Mouse (Mus musculus): ENCODE data around the gene Ntf3. TPM values are rescaled to one million over a fixed set of nuclear protein-coding genes. Genes with fewer than 3 reads are reported as not detected.

Ntf3 gene
- 1.0 and 1.5 TPM in 2 replicates for polyA plus RNA-seq (2015; fragmentation: Nextera tagmentation; extraction: Ambion mirVana)

DNA sequence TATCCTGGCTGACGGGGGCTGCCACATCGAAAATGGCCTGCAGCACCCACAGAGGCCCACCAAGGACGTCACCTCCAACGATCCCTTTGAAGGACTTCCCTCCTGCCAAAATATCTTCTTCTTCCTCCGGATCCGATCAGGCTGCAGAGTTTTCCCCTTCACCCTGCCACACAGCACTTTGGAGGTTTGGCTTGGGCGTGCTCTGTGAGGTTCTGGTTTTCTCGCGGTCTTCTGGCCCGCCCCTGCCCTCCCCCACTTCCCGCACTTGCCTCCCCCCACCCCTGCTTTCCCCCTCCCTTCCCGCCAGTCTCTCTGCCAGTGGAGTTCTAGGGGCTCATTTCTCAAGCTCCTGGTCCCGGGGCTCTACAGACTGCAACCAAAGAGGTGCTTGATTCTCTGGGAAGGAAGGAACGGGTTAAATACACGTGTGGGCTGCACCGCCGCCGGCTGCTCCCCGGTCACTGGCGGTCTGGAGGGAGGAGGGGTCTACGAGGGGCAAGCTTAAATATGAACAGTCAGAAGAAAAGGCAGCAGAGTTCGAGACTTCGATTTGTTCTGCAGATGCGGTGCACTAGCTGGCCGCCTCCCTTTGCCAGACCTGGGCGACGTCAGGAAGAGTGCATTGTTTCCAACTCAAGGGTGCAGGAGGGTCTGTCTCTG, at the start of gene Ntf3:
Gene Ntf3, minus strand, starts transcription at position 363 of the 660 bp plus-strand sequence.
- H3K9me3 ChIP-seq, result no peaks in the 10 kb centered on the region
- H3K9ac ChIP-seq (replicated peaks), result peak within 1 kb of the TSS; percentile 54; the same call in 1 of the 2 replicates
- peaks cover 52% of the 10 kb centered on the region for H3K4me1 ChIP-seq (replicated peaks)
- peak within 1 kb of the TSS; percentile 35 for H3K4me3 ChIP-seq (replicated peaks)
- whole genome bisulfite sequencing, result under 1% methylated on average over 25 of the region's 27 CpGs
- H3K4me2 ChIP-seq (replicated peaks), result peak within 1 kb of the TSS; percentile 62
- peaks cover 60% of the 10 kb centered on the region for H3K27me3 ChIP-seq
- ATAC-seq, result peak; percentile 15; the same call in 1 of the 2 replicates
- no peaks in the 10 kb centered on the region for H3K36me3 ChIP-seq
- no peak within 1 kb of the TSS for H3K27ac ChIP-seq

- H3K4me2 ChIP-seq (replicated peaks), result no peak overlapping the region
- ATAC-seq, result no peak
- WGBS, result 85% methylated on average over 5 of the region's 5 CpGs
- no peaks in the 10 kb centered on the region for H3K27me3 ChIP-seq
- H3K4me3 ChIP-seq (replicated peaks), result no peak overlapping the region
- no peak overlapping the region for H3K9ac ChIP-seq (replicated peaks)
- no peaks in the 10 kb centered on the region for H3K36me3 ChIP-seq
- H3K27ac ChIP-seq, result no peak overlapping the region
- H3K4me1 ChIP-seq (replicated peaks), result no peaks in the 10 kb centered on the region
- no peaks in the 10 kb centered on the region for H3K9me3 ChIP-seq
Observed at GRCm38 (mm10) chr6:126213330-126213729, 46.6 kb upstream of the Ntf3 start.

DNA sequence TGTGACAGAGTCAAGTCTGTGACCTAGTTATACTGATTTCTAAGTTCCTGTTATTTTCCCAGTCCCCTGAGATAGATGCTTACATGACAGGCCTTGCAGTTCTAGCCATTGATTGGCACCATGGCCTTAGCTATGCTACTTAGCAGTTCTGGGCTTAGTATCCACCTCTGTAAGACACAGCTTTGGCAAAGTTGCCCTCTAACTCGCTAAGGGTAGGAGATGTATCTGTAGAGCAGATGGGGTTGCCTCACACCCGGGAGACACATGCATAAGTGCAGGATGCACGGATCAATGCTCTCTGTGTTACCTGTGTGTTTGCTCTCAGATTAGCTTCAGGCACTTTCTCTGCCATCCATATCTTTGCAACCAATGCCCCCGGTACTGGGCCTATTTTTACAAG, 36.7 kb upstream of the Ntf3 start:
- Histone ChIP-seq H3K4me3 (replicated peaks) (no peak overlapping the region), H3K9me3 (no peaks in the 10 kb centered on the region), H3K36me3 (no peaks in the 10 kb centered on the region), H3K27me3 (no peaks in the 10 kb centered on the region), H3K27ac (no peak overlapping the region), H3K4me2 (replicated peaks) (no peak overlapping the region), H3K4me1 (replicated peaks) (no peaks in the 10 kb centered on the region), H3K9ac (replicated peaks) (no peak overlapping the region)
- ATAC-seq, result no peak
- 88% methylated on average over 4 of the region's 4 CpGs for WGBS

DNA sequence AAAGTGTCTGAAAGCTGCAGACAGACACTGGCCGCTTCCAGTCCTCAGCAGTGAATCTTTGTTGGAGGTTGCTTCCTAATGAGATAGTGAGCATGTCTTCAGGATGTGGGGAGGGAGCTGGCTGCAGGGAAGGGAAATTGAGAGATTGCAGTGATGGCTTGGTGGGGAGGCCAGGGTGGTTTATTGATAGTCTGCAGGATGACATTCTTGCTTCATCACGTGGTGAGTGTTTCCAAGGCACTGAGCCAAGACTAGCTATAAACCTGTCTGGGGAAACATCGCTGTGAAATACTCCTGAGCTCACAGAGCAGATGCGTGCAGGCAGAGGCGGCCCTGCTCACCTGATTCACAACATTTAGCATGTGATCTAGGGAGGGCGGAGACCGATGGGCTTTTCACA, 36.2 kb upstream of the Ntf3 start:
- Histone ChIP-seq H3K4me1 (replicated peaks) (no peaks in the 10 kb centered on the region), H3K36me3 (no peaks in the 10 kb centered on the region), H3K4me3 (replicated peaks) (no peak overlapping the region), H3K27ac (no peak overlapping the region), H3K9ac (replicated peaks) (no peak overlapping the region), H3K4me2 (replicated peaks) (no peak overlapping the region), H3K9me3 (no peaks in the 10 kb centered on the region), H3K27me3 (no peaks in the 10 kb centered on the region)
- WGBS, result 78% methylated on average over 7 of the region's 7 CpGs
- no peak for ATAC-seq

DNA sequence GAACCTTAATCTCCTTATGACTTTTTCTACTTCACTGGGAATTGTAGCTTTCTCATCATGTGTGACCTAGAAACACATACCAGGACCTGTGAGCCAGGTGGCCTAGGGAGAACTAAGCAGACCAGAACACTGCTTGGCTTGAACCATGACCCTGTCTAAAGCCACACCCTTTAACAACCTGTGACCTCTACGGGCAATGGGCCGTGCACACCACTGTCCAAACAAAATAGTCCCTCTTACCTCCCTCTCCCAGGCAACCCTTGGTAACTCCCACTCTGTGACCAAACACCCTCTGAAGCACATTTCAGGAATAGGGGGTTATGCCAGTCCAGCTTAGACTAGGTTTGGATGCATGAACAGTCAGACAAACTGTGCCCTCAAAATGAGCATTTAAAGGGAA, 35.0 kb upstream of the Ntf3 start:
- Histone ChIP-seq H3K27ac (no peak overlapping the region), H3K4me2 (replicated peaks) (no peak overlapping the region), H3K9ac (replicated peaks) (no peak overlapping the region), H3K9me3 (no peaks in the 10 kb centered on the region), H3K4me3 (replicated peaks) (no peak overlapping the region), H3K4me1 (replicated peaks) (no peaks in the 10 kb centered on the region), H3K27me3 (no peaks in the 10 kb centered on the region), H3K36me3 (no peaks in the 10 kb centered on the region)
- ATAC-seq, result no peak
- WGBS, result 84% methylated on average over 2 of the region's 2 CpGs

DNA sequence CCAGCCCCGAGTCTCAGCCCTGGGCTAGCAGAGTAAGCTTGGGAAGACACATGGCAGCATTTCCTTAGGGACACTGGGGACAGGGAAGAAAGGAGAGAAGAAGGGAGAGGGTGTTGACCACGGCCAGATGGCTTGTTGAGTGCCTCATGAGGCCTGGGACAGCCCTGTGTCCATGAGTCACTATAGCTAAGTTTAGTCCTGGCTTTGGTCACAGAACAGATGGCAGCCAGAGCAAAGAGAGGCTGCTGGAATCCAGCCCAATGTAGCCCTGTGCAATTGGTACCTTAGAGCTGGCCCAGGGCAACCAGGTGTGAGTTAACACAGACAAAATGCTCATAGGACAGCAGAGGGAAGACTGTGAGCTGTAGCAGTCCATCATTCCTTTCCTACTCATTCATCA, 33.2 kb upstream of the Ntf3 start:
- no peak for ATAC-seq
- Histone ChIP-seq H3K4me2 (replicated peaks) (no peak overlapping the region), H3K9me3 (no peaks in the 10 kb centered on the region), H3K9ac (replicated peaks) (no peak overlapping the region), H3K4me1 (replicated peaks) (no peaks in the 10 kb centered on the region), H3K36me3 (no peaks in the 10 kb centered on the region), H3K27me3 (no peaks in the 10 kb centered on the region), H3K4me3 (replicated peaks) (no peak overlapping the region), H3K27ac (no peak overlapping the region)
- WGBS, result 74% methylated on average over 2 of the region's 2 CpGs

DNA sequence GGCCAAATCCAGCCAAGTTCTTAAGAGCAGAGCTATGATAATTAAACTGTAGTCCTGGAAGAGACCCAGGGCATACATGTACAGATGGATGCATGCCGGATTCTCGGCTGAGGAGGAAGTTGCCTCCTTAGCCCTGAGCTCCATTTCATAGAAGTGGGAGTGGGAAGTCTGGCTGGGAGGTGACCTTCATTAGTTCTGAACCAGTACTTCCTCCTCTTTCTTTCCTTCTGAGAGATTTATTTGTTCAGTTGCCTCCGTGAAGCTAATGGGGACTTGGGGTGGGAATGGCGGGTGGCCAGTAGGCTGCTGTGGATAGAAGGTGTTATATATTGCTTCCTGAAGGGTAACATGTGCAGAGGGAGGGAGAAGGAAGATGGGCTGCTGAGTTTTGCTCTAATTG, 28.1 kb upstream of the Ntf3 start:
- H3K9ac ChIP-seq (replicated peaks), result no peak overlapping the region
- no peak overlapping the region for H3K27ac ChIP-seq
- WGBS, result 88% methylated on average over 4 of the region's 4 CpGs
- no peaks in the 10 kb centered on the region for H3K36me3 ChIP-seq
- no peaks in the 10 kb centered on the region for H3K9me3 ChIP-seq
- H3K27me3 ChIP-seq, result no peaks in the 10 kb centered on the region
- no peak overlapping the region for H3K4me2 ChIP-seq (replicated peaks)
- no peaks in the 10 kb centered on the region for H3K4me1 ChIP-seq (replicated peaks)
- H3K4me3 ChIP-seq (replicated peaks), result no peak overlapping the region
- no peak for ATAC-seq

DNA sequence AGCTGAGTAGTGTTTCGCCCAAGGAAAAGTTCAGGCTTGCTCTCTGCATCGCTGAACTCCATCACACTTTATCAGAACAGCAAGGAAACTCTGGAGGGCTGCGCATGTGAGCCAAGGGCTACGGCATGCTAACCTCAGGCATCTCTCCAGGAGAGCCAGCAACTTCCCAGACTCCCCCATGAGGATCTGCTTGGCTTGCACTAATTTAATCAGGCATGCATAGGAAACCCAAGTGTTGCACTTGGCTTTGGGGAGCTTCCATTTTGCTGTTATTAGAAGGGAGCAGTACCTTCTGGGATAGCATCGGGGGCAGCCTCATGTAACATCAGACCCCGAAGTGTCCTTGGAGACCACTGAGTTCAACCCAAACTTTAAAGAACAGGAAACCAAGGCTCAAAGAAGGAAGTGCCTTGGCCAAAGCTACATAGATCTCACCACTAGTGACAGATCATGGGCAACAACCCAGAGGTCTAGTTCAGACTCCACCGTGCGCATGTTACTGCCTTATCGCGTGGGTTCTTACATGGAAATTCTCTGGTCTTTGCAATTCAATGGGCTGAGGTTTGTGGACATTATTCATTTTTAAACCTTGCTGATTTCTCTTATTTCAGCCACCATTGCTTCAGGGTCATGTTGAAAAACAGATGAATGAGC, 23.6 kb upstream of the Ntf3 start:
- no peak overlapping the region for H3K4me2 ChIP-seq (replicated peaks)
- no peak overlapping the region for H3K4me3 ChIP-seq (replicated peaks)
- ATAC-seq, result no peak
- WGBS, result 93% methylated on average over 10 of the region's 10 CpGs
- no peaks in the 10 kb centered on the region for H3K36me3 ChIP-seq
- H3K9me3 ChIP-seq, result no peaks in the 10 kb centered on the region
- H3K27me3 ChIP-seq, result no peaks in the 10 kb centered on the region
- no peak overlapping the region for H3K9ac ChIP-seq (replicated peaks)
- H3K27ac ChIP-seq, result no peak overlapping the region
- no peaks in the 10 kb centered on the region for H3K4me1 ChIP-seq (replicated peaks)

GRCm38 (mm10) chr6:126187400-126187799, 20.7 kb upstream of the Ntf3 start:
- ATAC-seq, result no peak
- Histone ChIP-seq H3K36me3 (no peaks in the 10 kb centered on the region), H3K4me2 (replicated peaks) (no peak overlapping the region), H3K9me3 (no peaks in the 10 kb centered on the region), H3K4me3 (replicated peaks) (no peak overlapping the region), H3K27ac (no peak overlapping the region), H3K27me3 (no peaks in the 10 kb centered on the region), H3K4me1 (replicated peaks) (no peaks in the 10 kb centered on the region), H3K9ac (replicated peaks) (no peak overlapping the region)
- WGBS, result 61% methylated on average over 8 of the region's 8 CpGs

GRCm38 (mm10) chr6:126186116-126186515, 19.4 kb upstream of the Ntf3 start:
- Histone ChIP-seq H3K4me3 (replicated peaks) (no peak overlapping the region), H3K27ac (no peak overlapping the region), H3K4me2 (replicated peaks) (no peak overlapping the region), H3K36me3 (no peaks in the 10 kb centered on the region), H3K9me3 (no peaks in the 10 kb centered on the region), H3K27me3 (no peaks in the 10 kb centered on the region), H3K4me1 (replicated peaks) (no peaks in the 10 kb centered on the region), H3K9ac (replicated peaks) (no peak overlapping the region)
- WGBS, result 69% methylated on average over 1 of the region's 1 CpGs
- ATAC-seq, result no peak

DNA sequence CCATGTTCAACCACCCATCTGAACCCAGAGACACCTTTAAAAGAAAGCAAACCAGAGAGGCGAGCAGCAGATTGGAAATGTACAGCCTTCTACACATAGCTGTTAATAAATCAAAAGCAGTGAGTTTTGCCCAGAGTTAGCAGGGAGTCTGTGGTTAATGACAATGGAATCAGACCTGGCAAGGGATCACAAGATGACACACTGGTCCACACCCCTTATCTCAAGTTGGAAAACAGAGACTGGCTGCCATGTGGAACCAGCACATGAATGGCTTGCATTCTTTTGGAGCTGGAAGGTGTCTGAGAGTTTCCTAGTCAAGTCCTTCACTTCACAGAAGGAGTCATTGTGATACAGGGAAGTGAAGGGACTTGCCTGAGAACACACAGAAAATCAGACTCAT, 5.4 kb upstream of the Ntf3 start:
- Histone ChIP-seq H3K4me2 (replicated peaks) (no peak overlapping the region), H3K4me3 (replicated peaks) (no peak overlapping the region), H3K27me3 (peaks cover 6% of the 10 kb centered on the region), H3K4me1 (replicated peaks) (peaks cover 3% of the 10 kb centered on the region), H3K36me3 (no peaks in the 10 kb centered on the region), H3K9ac (replicated peaks) (no peak overlapping the region), H3K9me3 (no peaks in the 10 kb centered on the region), H3K27ac (no peak overlapping the region)
- 81% methylated on average over 1 of the region's 1 CpGs for WGBS
- no peak for ATAC-seq

DNA sequence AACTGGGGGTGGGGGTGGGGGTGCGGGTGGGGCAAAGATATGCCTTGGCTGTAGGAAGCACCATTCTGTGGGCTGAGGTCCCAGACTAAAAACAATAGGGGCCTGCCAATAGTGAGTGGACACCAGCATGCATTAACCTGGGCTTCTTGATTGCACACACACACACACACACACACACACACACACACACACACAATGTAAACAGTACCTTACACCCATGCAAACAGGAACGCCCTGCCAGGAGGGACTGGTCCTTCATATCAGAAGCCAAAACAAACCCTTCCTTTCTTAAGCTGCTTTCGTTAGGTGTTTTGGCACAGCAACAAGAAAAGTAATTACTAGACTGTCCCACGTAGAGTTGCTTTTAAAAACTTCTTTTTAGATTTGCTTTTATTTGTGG, 4.1 kb upstream of the Ntf3 start:
- Histone ChIP-seq H3K4me2 (replicated peaks) (no peak overlapping the region), H3K9ac (replicated peaks) (no peak overlapping the region), H3K27ac (no peak overlapping the region), H3K4me1 (replicated peaks) (peaks cover 16% of the 10 kb centered on the region), H3K36me3 (no peaks in the 10 kb centered on the region), H3K4me3 (replicated peaks) (no peak overlapping the region), H3K9me3 (no peaks in the 10 kb centered on the region), H3K27me3 (peaks cover 19% of the 10 kb centered on the region)
- 85% methylated on average over 4 of the region's 4 CpGs for WGBS
- no peak for ATAC-seq

DNA sequence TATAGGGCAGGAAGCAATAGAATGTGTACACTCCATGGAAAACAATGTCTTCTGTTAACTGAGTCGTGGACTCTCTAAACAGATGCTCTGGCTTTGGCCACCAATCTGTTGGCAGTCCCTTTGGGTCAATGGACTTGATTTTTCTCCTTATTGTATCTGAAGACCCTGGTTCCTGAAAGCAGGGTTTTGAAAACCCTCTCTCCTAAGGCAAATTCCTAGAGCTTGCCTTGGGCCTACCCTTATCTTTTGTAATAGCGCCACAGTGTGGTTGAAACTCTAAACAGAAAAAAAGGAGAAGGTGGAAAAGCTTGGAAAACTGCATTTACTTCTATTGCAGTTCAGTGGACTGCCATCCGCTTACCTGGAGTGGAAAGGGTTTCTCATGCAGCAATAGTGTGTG, 1.0 kb upstream of the Ntf3 start:
- Histone ChIP-seq H3K9me3 (no peaks in the 10 kb centered on the region), H3K4me3 (replicated peaks) (no peak overlapping the region), H3K4me2 (replicated peaks) (no peak overlapping the region), H3K9ac (replicated peaks) (no peak overlapping the region), H3K27ac (no peak overlapping the region), H3K27me3 (peaks cover 49% of the 10 kb centered on the region), H3K4me1 (replicated peaks) (peaks cover 43% of the 10 kb centered on the region), H3K36me3 (no peaks in the 10 kb centered on the region)
- WGBS, result 14% methylated on average over 3 of the region's 3 CpGs
- ATAC-seq, result no peak
